In genomic region chr4:139213935-139214371, GRCm38 (mm10) we compare ENCODE assay signal across 9 mouse cellular contexts. TPM values are rescaled to one million over a fixed set of nuclear protein-coding genes. Genes with fewer than 3 reads are reported as not detected.
DNase-seq lines count a peak whose midpoint lies in the region; ATAC-seq and TF ChIP-seq lines count a peak whose summit lies in the region.
"Had no signal": no experiment of that assay in that cellular context is flagged by ENCODE, and none has a peak within 500 bp of the region (broad histone marks: within the 10 kb centered on the region; RNA-seq: fewer than 3 reads in every experiment).

No protein-coding gene starts in this region.

- 70% methylated on average over 11 of the region's 11 CpGs for WGBS in embryonic facial prominence, embryonic 10.5 days
- WGBS in heart, postnatal 0 days: 26% methylated on average over 11 of the region's 11 CpGs
- 83% methylated on average over 11 of the region's 11 CpGs for WGBS in forebrain, embryonic 13.5 days

- no peak for DNase-seq in layer of hippocampus, adult 2 months (ENCODE audit: low spot score in 2 of 2)
- no peak for DNase-seq in layer of hippocampus, postnatal 10 days (ENCODE audit: low spot score in 2 of 2)
- no peak for DNase-seq in embryonic facial prominence, embryonic 10.5 days (ENCODE audit: low spot score)
- peak; percentile 81 for DNase-seq in heart, postnatal 0 days (ENCODE audit: low spot score)
- DNase-seq in lung, postnatal 25 days (ENCODE audit: low spot score): peak; percentile 73
- no peak for DNase-seq in cerebellum, adult 18-20 months

- no peaks in the 10 kb centered on the region for H3K9me3 ChIP-seq in embryonic facial prominence, embryonic 10.5 days
- no peaks in the 10 kb centered on the region for H3K9me3 ChIP-seq in heart, postnatal 0 days (replicated peaks; ENCODE audit: control insufficient read depth, low read length)
- no peaks in the 10 kb centered on the region for H3K9me3 ChIP-seq in forebrain, embryonic 13.5 days (replicated peaks)
- H3K9me3 ChIP-seq: G1E had no signal

- peak overlapping the region; percentile 77 for H3K27ac ChIP-seq in layer of hippocampus, adult 2 months
- H3K27ac ChIP-seq in embryonic facial prominence, embryonic 10.5 days (replicated peaks): peak overlapping the region; percentile 35; the same call in 1 of the 2 replicates
- peak overlapping the region; percentile 79 for H3K27ac ChIP-seq in heart, postnatal 0 days (ENCODE audit: low read depth)
- no peak overlapping the region for H3K27ac ChIP-seq in forebrain, embryonic 13.5 days

- H3K4me1 ChIP-seq in embryonic facial prominence, embryonic 10.5 days: peaks cover 92% of the 10 kb centered on the region
- H3K4me1 ChIP-seq in heart, postnatal 0 days (ENCODE audit: control insufficient read depth, insufficient read depth): peaks cover 37% of the 10 kb centered on the region
- peaks cover 21% of the 10 kb centered on the region for H3K4me1 ChIP-seq in forebrain, embryonic 13.5 days

- peak; percentile 77 for ATAC-seq in heart, postnatal 0 days (ENCODE audit: insufficient read depth, low read depth)
- ATAC-seq in forebrain, embryonic 13.5 days: no peak
- no peak for ATAC-seq in erythroid progenitor cell, adult 5-6 weeks (replicated peaks; ENCODE audit: low FRiP score, poor library complexity, severe bottlenecking)

- H3K9ac ChIP-seq in heart, postnatal 0 days (replicated peaks; ENCODE audit: low read depth, low read length): no peak overlapping the region
- H3K9ac ChIP-seq in forebrain, embryonic 13.5 days: no peak overlapping the region

- no peaks in the 10 kb centered on the region for H3K27me3 ChIP-seq in embryonic facial prominence, embryonic 10.5 days (replicated peaks; ENCODE audit: low read depth, poor library complexity, severe bottlenecking)
- no peaks in the 10 kb centered on the region for H3K27me3 ChIP-seq in heart, postnatal 0 days (ENCODE audit: control insufficient read depth, insufficient read depth, low read length)
- H3K27me3 ChIP-seq in forebrain, embryonic 13.5 days: no peaks in the 10 kb centered on the region

- peak overlapping the region; percentile 2 for H3K4me2 ChIP-seq in heart, postnatal 0 days (ENCODE audit: low read depth, low read length)
- no peak overlapping the region for H3K4me2 ChIP-seq in forebrain, embryonic 13.5 days

- no peak overlapping the region for H3K4me3 ChIP-seq in layer of hippocampus, adult 2 months
- no peak overlapping the region for H3K4me3 ChIP-seq in embryonic facial prominence, embryonic 10.5 days
- no peak overlapping the region for H3K4me3 ChIP-seq in heart, postnatal 0 days (ENCODE audit: low read depth, low read length)
- no peak overlapping the region for H3K4me3 ChIP-seq in forebrain, embryonic 13.5 days

- H3K36me3 ChIP-seq in embryonic facial prominence, embryonic 10.5 days (replicated peaks): peaks cover 56% of the 10 kb centered on the region
- peaks cover 6% of the 10 kb centered on the region; the same call in 1 of the 2 replicates for H3K36me3 ChIP-seq in heart, postnatal 0 days (replicated peaks; ENCODE audit: control insufficient read depth, insufficient read depth, low read length)
- peaks cover 10% of the 10 kb centered on the region; the same call in 1 of the 2 replicates for H3K36me3 ChIP-seq in forebrain, embryonic 13.5 days (ENCODE audit: poor library complexity, severe bottlenecking)

- no peak for TF ChIP-seq CTCF in layer of hippocampus, adult 2 months (conservative IDR thresholded peaks at IDR 0.05)
- TF ChIP-seq CTCF in heart, postnatal 0 days (IDR thresholded peaks at IDR 0.05; ENCODE audit: low read depth): no peak

- TF ChIP-seq EP300 in heart, postnatal 0 days (IDR thresholded peaks at IDR 0.05; ENCODE audit: low read depth): no peak

RNA-seq across cellular contexts. Expression of gene Capzb, which starts 21.3 kb away (rescaled TPM):
- 100 to 1,000 TPM; 374 to 416 TPM for total RNA-seq in layer of hippocampus, adult 2 months (2021)
- 100 to 1,000 TPM; 343 to 381 TPM for total RNA-seq in layer of hippocampus, postnatal 10 days (2021)
- 388 and 409 TPM in 2 replicates for polyA plus RNA-seq in embryonic facial prominence, embryonic 10.5 days (2016; fragmentation: Nextera tagmentation; extraction: Ambion mirVana)
- total RNA-seq in heart, postnatal 0 days (2014; rRNA removed; ENCODE audit: low replicate concordance): 131 and 177 TPM in 2 replicates
- polyA plus RNA-seq in heart, postnatal 0 days (2015; fragmentation: Nextera tagmentation; extraction: Ambion mirVana): 355 and 363 TPM in 2 replicates
- 309 TPM in 2 replicates for polyA plus RNA-seq in forebrain, embryonic 13.5 days (2015; fragmentation: Nextera tagmentation; extraction: Ambion mirVana)
- total RNA-seq in erythroid progenitor cell, adult 5-6 weeks (2015; ENCODE audit: low replicate concordance): 94.3 and 141 TPM in 2 replicates
- total RNA-seq in erythroid progenitor cell, adult 5-6 weeks (2017; ENCODE audit: low replicate concordance): 29.4 and 35.6 TPM in 2 replicates

Comparison
In these comparisons a context has a peak if more than half of its experiments do, and no peak if none do; other contexts are left out.
1. DNase-seq: peak in heart, postnatal 0 days (single experiment) and lung, postnatal 25 days (single experiment); none in layer of hippocampus, adult 2 months (0 of 2), layer of hippocampus, postnatal 10 days (0 of 2), embryonic facial prominence, embryonic 10.5 days (single experiment) and cerebellum, adult 18-20 months (0 of 2).